Mouse (Mus musculus): Measurements from ENCODE around the gene Cacna1h.

Cacna1h gene

DNA sequence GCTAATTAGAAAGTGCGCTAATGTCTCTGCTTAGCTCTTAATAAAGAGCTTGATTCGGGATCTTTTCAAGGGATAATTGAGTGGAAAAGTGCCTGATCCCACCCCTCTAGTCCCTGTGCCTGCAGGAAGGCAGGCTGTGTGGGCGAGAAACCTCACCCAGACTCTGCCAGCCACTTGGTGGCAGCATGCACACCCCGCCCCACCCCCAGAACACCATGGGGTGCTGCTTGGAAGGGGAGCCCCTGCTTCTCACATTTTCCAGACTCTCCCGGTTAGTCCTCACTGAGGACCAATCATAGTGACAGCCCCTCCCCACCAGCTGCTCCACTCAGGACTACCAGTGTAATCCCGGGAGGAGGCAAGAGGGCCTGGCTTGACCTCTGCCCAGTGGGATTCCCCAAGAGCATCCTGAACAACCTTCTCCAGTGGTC lies 27.6 kb downstream of the Cacna1h start:
- no peak for DNase-seq

DNA sequence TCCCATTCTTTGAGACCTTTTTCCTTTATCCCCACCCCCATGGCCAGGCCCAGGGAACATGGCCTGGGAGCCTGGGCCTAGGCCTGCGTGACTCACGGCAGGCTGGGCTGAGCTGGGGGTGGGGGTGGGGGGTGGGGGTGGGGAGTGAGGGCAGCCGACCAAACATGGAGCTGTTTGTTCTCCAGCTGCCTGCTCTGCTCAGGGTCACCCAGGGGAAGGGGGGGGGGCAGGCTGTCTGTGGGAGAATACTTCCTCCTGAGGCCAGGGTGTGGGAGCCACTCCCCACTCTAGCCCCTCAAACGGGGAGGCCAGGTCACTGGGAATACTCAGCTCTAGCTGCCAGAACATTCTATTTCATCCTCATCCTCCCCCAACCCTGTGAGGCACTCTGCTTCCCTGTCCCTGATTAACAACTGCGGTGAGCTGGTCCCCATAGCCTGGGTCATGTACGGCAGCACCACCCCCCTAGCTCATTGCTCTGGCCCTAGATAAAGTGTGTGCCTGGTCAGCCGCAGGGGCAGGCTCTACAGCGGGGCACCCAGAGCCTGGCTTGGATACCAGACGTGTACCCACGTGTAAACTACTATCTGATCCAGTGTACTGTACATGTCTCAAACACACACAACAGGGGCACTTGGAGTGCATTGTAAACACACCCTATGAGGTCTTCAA lies 28.2 kb downstream of the Cacna1h start:
- no peak for DNase-seq

DNA sequence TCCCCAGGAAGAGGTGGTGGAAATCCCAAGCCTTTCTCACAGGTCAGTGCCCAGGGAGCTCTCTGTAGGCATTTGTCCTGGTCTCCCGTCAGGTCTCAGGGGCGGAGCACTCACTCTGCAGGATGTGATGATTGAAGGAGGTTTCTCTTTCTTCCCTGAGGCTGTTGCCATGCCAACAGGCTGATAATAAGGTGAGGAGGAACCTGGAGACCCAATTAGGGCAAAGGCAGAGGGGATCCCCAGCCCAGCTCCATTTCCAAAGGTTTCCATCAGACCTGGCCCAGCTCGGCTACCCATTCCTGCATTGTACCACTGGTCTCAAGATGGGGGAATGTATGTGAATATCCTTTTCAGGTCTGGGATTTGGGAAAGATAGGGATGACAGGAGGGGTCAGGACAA lies 29.4 kb downstream of the Cacna1h start:
- DNase-seq, result no peak

- no peak for DNase-seq
Observed at GRCm38 (mm10) chr17:25402224-25402623, 31.4 kb downstream of the Cacna1h start.

DNA sequence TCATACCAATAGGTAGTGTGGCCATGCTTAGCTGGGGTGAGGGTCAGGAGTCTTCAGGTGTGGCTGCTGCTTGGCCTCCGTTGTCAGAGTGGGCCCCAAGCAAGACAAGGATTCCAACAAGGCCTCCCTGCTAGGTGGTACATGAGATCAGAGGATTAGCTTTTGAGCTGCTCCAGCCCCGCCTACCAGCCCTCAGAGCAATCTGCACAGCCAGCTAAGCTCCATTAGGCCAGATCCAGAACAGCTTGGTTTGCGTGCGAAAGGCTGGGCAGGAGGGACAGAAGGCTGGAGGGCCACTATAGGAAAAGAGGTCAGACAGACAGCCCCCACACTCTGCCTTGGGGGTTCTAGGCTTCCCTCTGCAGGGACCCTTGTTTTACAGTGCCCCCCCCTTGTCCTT lies 32.1 kb downstream of the Cacna1h start:
- DNase-seq, result no peak

GRCm38 (mm10) chr17:25400443-25400842 lies 33.1 kb downstream of the Cacna1h start:
- peak; percentile 26 to 29 for DNase-seq

GRCm38 (mm10) chr17:25398520-25398838 lies 35.1 kb downstream of the Cacna1h start:
- DNase-seq, result no peak

DNA sequence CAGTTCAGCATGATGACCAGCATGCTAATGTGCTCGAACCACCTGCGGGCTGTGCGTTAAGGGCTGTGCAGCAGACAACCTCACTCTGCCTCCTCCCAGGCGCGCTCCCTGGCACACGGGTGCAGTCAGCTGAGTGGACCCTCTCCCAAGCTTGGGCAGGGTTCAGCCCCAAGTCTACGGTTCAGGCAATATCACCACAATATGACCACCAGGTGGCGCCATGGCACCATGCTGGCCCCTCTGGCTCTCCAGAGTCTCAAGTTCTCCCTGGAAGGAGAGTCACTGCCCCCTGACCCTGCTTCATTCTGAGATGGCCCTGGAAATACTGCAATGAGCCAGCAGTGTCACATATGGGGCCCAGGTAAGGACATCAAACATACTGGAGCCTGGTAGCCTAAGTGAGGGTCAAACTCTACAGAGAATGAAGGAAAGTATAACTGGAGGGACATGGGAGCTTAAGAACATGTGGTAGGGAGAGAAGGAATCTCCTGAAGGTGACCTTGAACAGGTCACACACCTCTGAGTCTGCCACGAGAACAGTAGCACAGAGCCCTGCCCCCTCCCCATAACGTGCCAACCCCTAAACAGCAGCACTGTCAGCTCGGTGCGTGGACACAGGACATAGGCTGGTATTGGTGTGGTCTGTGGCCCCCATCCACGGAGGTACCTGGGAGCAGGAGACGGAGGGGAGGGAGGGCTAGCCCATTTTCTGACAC lies 35.6 kb downstream of the Cacna1h start:
- peak; percentile 39 to 49 for DNase-seq

DNA sequence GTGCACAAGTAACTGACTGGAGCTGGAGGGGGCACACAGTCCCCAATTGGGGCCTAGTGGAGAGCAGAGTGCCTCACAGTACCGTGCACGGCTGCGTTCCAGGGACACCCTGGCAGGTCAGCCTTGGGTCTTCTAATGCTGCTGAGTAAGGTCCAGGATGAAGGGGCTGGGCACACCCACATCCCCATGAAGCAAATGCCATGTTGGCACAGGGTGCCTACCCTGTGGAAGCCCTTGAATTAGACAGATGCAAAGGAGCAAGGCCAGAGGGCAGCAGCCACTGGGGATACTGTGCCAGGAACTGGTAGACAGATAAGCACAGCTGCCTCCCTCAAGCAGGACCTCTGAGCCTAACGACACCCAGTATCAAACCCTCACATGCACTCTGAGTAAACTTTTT lies 39.1 kb downstream of the Cacna1h start:
- no peak for DNase-seq

DNA sequence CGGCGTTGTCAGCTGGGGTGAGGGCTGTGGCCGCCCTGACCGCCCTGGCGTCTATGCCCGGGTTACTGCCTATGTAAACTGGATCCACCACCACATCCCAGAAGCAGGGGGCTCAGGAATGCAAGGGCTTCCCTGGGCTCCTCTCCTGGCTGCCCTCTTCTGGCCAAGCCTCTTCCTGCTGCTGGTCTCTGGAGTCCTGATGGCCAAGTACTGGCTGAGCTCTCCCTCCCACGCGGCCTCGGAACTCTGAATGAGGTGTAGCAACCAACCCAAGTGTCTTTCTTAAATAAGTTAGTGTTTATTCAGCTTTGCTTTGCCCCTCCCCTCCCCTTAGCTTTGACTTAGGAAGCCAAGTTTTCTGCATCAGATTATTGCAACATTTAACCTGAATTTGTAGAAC lies 59.6 kb downstream of the Cacna1h start:
- no peak for DNase-seq

DNA sequence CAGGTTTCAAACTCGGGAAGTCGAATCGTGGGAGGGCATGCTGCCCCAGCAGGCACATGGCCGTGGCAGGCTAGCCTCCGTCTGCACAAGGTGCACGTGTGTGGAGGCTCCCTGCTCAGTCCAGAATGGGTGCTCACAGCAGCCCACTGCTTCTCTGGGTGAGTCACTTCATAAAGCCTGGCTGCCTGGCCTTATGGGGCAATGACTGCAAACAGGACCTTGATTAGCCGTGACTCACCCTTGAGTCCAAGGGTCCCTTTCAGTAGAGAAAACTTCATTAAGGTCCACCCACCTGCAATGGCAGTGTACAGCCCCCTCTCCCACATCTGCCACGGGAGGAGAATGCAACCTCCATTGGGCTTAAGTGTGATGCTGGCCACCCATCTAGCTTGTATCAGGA lies 61.1 kb downstream of the Cacna1h start:
- DNase-seq, result no peak

GRCm38 (mm10) chr17:25368973-25369372 lies 64.6 kb downstream of the Cacna1h start, which contains the start of gene Tpsg1:
Tpsg1 (plus strand) TSS chr17:25369273.
- DNase-seq, result no peak

GRCm38 (mm10) chr17:25366005-25366404 lies 67.6 kb downstream of the Cacna1h start, which contains the start of gene Tpsb2:
Tpsb2 (plus strand) TSS chr17:25366305.
- no peak for DNase-seq

DNA sequence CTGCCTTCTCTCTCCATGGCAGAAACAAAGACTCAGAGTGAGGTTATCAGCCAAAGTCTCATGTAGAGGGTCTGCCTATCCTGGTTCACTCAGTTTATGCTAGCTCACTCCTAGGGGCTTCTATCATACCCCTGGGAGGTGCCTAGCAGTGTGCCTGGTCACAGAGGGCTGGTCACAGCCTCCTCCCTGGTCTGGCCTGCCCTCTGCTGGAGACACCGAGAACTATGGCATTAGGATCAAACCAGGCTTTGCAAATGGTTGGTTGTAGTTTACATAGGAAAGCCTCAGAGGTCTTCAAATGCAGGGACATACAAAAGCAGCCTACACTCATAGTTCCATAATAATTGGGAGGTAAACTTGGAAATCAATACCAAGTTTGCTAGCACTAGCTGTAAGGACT lies 69.9 kb downstream of the Cacna1h start:
- DNase-seq, result peak; percentile 19 to 39

- no peak for DNase-seq
Observed at GRCm38 (mm10) chr17:25361291-25361690, 72.3 kb downstream of the Cacna1h start.

- DNase-seq, result no peak
Observed at GRCm38 (mm10) chr17:25345462-25345861, 88.1 kb downstream of the Cacna1h start, which contains the start of gene Tpsab1. Tpsab1 (minus strand) TSS chr17:25345562.

- no peak for DNase-seq
Observed at GRCm38 (mm10) chr17:25341490-25341889, 92.1 kb downstream of the Cacna1h start.

DNA sequence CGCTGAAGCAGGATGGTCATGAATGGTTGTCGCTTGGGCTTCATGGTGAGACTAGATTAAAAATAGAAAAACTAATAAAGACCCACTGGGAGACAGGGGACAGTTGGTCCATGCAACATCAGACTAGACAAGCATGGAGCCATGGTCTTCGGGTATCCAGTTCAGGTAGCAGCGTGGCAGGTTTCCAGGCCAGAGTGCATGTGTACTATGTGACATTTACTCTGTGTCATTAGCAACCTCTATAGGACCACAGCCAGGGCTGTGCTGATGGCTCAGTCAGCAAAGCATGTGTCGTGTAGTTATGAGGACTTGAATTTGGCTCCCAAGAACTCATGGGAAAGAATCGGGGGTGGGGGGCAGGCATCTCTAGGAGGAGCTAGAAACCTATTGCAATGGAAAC lies 93.6 kb downstream of the Cacna1h start:
- no peak for DNase-seq

DNA sequence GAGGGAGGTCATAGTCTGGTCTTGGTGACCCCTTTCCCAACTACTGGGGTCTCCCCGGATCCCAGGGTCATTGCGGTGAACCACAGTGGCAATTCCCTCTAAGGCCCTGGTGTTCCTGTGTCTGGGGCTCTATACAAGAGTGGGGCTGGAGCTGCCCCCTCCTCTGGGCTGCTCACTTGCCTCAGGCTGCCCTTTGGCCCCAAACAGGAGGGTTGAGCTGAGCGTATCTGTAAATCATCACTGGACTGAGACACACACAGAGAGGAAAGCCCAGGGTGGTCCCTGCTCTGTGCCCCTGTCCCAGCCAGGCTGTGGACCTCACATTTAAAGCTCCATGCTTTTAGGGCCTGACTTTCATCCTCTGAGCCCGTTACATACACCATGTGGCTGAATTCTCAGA lies 95.4 kb downstream of the Cacna1h start:
- DNase-seq, result no peak

GRCm38 (mm10) chr17:25333943-25334342 lies 99.6 kb downstream of the Cacna1h start:
- peak; percentile 52 to 56 for DNase-seq

DNA sequence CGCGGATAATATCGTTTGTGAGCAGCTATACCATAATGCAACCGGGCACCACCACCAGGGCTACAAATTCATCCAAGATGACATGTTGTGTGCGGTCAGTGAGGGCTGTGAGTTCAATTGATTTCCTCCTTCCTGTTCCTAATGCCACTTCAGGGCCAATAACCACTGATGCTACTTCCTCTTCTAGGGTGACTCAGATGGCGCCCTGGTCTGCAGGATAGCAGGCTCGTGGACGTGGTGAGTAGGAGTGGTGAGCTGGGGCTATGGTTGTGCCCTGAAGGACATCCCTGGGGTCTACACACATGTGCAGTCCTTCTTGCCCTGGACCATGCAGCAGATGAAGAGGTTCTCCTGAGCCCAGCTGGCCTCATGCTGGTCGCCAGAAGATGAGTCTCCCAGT lies 101.3 kb downstream of the Cacna1h start:
- DNase-seq, result no peak

All from thymus, postnatal 36 days (tissue).